Mouse (Mus musculus) heart, postnatal 36 days (tissue): Measurements from ENCODE around the gene Plk2. TPM values are rescaled to one million over a fixed set of nuclear protein-coding genes. Genes with fewer than 3 reads are reported as not detected.

Experiments
- DNase-seq, 2 experiments: peaks; one replicate each; pipeline ENCODE4 v3.0.0; 2021 to 2022
- intact Hi-C: fragments of 180-260 bp; cut with DNase I; formaldehyde crosslinking; loops from one replicate; pipeline ENCODE4 v1.15.1; 2025
- total RNA-seq, 2 experiments: library from RNA; stranded (reverse); gene quantifications; 2 replicates each; pipeline ENCODE4 v1.2.3; 2021

Plk2 gene
- 10 to 100 TPM; 26.0 to 34.9 TPM for total RNA-seq

DNA sequence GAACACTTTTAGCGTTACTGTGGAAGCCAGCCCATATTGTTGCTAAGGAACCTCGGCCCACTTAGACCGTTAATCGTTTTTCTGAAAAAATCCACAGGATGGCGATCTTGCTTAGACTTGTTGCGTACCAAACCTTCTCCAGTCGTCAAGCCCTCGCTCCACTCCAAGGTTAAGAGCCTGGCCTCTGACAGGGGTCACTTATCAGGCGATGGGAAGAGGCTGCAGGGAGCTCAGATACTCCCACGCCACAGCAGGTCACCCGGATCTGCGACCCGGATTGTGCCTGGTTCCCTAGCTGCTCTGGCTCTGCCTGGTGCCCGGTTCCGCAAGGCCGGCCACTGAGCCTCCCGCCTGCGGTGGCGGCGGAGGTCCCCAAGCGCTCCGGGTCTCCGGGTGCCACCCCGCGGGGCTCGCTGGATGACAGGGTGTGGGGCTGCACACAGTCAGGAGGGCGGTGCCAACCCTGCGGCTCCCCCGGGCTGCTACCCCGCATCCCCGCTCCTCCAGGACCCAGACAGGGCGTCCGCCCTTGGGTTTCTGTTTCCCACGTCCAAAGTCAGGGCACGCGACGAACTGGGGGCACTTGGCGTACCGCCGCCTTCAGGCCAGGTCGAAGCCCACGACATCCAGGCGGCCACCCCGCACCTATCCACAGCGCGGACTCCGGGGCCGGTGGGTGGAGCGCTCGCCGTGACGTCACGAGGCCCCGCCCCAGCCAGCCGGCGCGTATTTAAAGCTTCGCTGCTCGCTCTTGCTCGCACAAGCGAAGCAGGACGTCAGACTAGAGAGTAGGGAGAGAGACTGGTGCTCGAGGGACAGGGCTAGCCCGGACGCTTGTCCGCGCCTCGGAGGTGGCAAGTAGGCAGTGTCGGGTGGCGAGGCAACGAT, at the start of gene Plk2:
Plk2 (plus strand) TSS at position 756 of the 888 bp plus-strand sequence.
- peak; percentile 99 for DNase-seq
- intact Hi-C loops, result loop anchor here (1.0 to 5.0 kb wide), 5 partner anchors 164 to 733 kb away; no protein-coding TSS in a partner anchor

GRCm38 (mm10) chr13:110346707-110347106, 48.1 kb upstream of the Plk2 start:
- intact Hi-C loops, result no loop called here
- no peak for DNase-seq

DNA sequence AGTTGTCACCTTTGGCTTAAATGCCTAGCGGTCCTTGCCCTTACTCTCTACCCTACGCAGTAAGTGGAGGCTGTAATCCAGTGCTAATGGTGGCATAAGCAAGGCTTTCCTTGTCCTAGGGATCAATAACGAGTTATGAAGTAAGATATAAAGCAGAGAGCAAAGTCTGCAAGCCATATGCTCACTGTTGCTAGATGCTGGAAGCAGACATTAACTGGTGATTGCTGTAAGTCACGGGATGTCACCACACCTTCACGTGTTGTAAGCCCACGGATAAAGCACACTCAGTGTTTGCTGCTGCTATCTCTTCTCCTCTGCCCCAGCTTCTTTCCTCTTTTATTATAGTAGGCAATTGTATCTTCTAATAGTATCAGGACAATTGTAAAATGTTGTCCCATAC, 43.8 kb upstream of the Plk2 start:
- no peak for DNase-seq
- intact Hi-C loops, result no loop called here

- intact Hi-C loops, result no loop called here
- DNase-seq, result no peak
Measured at GRCm38 (mm10) chr13:110356941-110357340, 37.9 kb upstream of the Plk2 start, which contains the start of gene Gapt. Gapt (minus strand) TSS chr13:110357199.

- intact Hi-C loops, result no loop called here
- no peak for DNase-seq
Measured at GRCm38 (mm10) chr13:110363722-110364121, 31.1 kb upstream of the Plk2 start.

GRCm38 (mm10) chr13:110366477-110366876, 28.4 kb upstream of the Plk2 start:
- intact Hi-C loops, result loop anchor here (5.0 kb wide), 1 partner anchor 444 kb away; no protein-coding TSS in a partner anchor
- no peak for DNase-seq

- intact Hi-C loops, result loop anchor here (1.0 to 5.0 kb wide), 2 partner anchors 306 to 446 kb away; no protein-coding TSS in a partner anchor
- no peak for DNase-seq
Measured at GRCm38 (mm10) chr13:110367961-110368555, 26.8 kb upstream of the Plk2 start.

DNA sequence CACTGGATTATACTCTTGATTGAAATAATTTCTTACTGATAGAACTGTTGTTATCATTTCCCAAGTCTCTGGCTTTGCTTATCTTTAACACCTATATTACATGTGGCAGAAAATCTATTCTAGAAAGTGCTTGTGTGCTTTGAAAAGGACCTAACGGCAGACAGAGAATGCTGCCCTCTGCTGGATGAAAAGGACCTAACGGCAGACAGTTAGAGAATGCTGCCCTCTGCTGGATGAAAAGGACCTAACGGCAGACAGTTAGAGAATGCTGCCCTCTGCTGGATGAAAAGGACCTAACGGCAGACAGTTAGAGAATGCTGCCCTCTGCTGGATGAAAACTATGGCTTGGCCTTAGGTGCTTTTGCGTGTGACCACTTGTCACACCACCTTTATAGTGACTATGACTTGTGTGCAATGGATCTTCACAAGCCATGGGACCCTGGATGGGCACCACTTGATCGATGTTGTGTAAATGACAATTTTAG, 26.2 kb upstream of the Plk2 start:
- DNase-seq, result peak; percentile 69 to 70
- intact Hi-C loops, result loop anchor here (1.0 to 5.0 kb wide), 2 partner anchors 306 to 446 kb away; no protein-coding TSS in a partner anchor

- no peak for DNase-seq
- intact Hi-C loops, result loop anchor here (5.0 kb wide), 1 partner anchor 447 kb away; no protein-coding TSS in a partner anchor
Measured at GRCm38 (mm10) chr13:110369673-110370072, 25.2 kb upstream of the Plk2 start.

DNA sequence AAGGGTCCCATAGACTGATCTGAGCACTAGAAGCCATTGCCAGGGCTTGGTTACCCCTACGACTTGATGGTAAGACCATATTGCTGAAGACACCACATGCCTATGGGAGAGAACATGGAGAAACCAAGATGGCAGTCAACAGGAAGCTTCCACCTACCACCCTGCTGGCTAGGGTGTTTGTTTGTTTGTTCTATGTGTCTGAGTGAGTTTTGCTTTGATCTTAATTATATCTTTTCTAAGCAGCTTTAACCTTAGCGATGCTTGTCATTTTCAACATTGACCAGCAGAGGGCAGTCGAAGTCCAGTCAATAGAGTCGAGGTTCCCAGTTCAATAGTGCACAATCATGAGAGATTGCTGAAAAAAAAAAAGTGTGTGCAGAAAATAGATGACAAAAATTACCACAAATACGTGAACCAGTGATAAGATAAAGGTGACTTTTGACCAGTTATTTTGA, 12.4 kb upstream of the Plk2 start:
- peak in 1 of 2 experiments; percentile 40 for DNase-seq
- intact Hi-C loops, result loop anchor here (1.0 to 2.0 kb wide), 2 partner anchors 856 to 1029 kb away; no protein-coding TSS in a partner anchor

DNA sequence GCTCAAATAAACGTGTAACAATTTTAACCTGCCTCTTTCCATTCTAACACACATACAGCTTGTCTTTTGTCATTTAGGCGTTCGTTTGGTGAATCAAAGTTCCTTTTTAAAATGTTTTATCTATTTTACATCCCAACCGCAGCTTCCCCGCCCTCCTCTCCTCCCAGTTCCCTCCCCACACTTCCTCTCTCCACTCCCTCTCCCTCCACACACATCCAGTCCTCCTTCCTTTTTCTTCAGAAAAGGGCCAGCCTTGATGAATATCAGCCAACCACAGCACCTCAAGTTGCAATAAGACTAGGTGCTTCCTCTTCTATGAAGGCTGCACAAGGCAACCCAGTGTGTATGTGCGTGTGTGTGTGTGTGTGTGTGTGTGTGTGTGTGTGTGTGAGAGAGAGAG, 10.3 kb upstream of the Plk2 start:
- no peak for DNase-seq
- intact Hi-C loops, result no loop called here

GRCm38 (mm10) chr13:110392210-110392609, 2.6 kb upstream of the Plk2 start:
- peak; percentile 72 to 75 for DNase-seq
- intact Hi-C loops, result loop anchor here (1.0 to 5.0 kb wide), 5 partner anchors 474 to 846 kb away; no protein-coding TSS in a partner anchor

DNA sequence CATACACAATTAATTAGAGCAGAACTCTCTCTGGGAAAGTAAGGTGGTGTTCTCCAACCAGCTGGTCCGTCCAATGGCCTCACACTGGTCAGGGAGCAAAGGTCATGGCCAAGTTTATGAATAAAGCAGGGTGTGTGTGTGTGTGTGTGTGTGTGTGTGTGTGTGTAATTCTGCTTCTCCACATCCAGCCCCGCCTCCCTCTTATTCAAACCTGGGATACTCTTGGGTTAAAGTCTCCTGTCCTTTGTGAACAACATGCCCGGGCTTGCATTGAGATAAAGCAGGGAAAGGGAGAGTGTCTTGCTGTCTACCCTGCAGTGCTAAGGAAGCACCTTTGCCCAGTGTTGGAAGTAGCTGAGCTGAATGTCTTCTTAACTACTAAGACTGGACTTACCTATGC, 2.2 kb upstream of the Plk2 start:
- DNase-seq, result no peak
- intact Hi-C loops, result loop anchor here (1.0 to 5.0 kb wide), 5 partner anchors 474 to 846 kb away; no protein-coding TSS in a partner anchor

- no peak for DNase-seq
- intact Hi-C loops, result loop anchor here (2.0 kb wide), 2 partner anchors 288 to 302 kb away; no protein-coding TSS in a partner anchor
Measured at GRCm38 (mm10) chr13:110395179-110395794, 441 bp downstream of the Plk2 start.

DNA sequence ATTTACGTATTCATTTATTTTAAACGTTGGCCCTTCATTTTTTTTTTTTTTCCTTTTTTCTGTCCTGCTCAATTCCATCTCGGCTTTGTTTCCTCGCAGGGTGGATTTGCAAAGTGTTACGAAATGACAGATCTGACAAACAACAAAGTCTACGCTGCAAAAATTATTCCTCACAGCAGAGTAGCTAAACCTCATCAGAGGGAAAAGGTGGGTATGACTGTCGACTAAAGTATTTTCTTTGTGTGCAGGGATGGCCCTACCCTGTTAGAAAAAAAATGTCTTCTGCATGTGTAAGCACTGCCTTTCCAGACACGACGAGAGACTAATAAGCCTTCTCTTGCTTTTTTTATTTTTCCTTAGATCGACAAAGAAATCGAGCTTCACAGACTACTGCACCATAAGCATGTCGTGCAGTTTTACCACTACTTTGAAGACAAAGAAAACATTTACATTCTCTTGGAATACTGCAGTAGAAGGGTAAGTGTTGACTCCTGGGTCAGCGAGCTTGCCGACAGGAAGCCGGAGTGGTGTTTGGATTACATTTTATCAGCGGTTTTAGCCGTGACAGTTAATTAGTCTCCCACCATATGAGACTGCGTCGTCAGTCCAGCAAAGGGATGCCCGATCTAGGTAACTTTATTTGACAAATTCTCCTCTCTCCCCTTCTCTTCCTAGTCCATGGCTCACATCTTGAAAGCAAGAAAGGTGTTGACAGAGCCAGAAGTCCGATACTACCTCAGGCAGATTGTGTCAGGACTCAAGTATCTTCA, 1.3 kb downstream of the Plk2 start:
- DNase-seq, result peak in 1 of 2 experiments; percentile 39
- intact Hi-C loops, result loop anchor here (2.0 kb wide), 3 partner anchors 287 to 351 kb away; no protein-coding TSS in a partner anchor

- peak in 1 of 2 experiments; percentile 14 for DNase-seq
- intact Hi-C loops, result loop anchor here (2.0 kb wide), 2 partner anchors 139 to 349 kb away; no protein-coding TSS in a partner anchor
Measured at GRCm38 (mm10) chr13:110397750-110398149, 2.9 kb downstream of the Plk2 start.

GRCm38 (mm10) chr13:110398513-110399270, 3.8 kb downstream of the Plk2 start:
- intact Hi-C loops, result loop anchor here (2.0 kb wide), 1 partner anchor 138 kb away; no protein-coding TSS in a partner anchor
- peak in 1 of 2 experiments; percentile 29 for DNase-seq

GRCm38 (mm10) chr13:110401443-110401842, 6.6 kb downstream of the Plk2 start:
- intact Hi-C loops, result loop anchor here (5.0 kb wide), 1 partner anchor 36 kb away; no protein-coding TSS in a partner anchor
- DNase-seq, result no peak
